Mouse (Mus musculus) cerebellum, adult 11 months (tissue): Measurements from ENCODE around the gene Sorbs2.

Experiments used
- DNase-seq: peaks from one replicate; pipeline ENCODE4 v3.0.0; 2022

Sorbs2 gene

DNA sequence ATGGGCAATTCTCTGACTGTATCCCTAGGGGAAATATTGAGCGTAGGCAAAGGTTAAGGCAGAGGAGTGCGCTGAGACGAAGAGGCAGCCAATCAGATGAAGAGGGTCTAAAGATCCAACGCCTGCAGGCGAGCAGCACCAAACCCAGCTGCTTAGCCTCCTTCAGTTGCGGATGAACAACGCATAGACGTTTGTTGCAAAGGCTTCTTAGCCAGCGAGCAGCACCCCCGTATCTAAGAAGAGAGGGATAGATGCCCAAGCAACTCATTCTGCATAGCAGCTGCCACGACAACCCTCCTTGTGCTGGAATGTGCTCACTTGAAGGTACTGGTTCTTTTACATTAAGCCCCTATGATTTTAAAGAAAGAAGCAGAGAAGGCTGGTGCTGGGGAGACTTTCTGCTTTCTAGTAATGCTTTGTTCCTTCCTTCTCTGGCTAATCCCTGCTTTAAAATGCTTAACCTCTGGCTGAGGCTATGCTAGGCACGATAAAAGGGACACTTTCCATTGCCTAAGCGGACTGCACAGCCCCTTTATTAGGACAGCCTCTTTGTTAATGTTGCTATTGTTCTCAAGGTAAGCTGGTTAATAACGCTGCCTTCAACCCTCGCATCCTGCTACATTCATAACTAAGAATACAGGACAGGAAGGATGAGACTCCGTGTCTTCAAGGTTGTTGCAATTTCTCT is at the start of gene Sorbs2:
TSS of gene Sorbs2 (plus strand) at position 155 of the 688 bp plus-strand sequence.
- DNase-seq, result no peak

DNA sequence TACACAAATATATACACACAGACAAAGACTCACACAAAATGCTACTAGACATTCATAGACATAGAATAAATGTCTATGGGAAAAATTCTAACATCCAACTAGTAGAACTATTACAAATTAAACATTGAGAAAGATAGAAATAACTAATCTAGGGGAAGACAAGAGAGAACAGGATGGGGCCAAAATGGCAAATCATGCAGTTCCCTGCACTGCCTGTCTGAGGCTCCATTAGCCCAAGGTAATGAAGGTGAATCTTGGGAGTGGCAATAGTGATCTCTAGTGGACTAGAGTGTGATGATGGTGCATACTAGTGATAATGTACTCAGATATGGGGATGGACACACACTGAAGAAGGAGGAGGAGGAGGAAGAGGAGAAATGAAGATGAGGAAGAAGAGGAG is 49.7 kb upstream of the Sorbs2 start:
- no peak for DNase-seq

DNA sequence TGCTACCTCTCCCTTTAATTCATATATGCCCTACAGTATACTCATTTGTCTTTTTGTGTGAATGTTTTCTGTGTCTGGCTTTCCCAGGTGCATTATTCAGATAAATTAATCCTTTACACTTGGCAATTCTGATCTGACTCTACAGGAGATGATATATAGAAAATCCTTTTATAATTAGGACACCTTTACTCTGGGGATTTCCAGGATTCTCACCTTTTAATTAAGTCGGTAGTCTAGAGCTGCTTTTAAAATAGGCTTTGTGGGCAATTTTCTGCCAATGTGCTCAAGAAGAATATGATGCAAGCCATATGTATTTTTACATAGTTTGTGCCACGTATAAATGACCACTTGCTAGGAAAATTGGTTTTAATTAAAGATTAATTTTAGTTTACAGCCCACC is 38.6 kb upstream of the Sorbs2 start:
- no peak for DNase-seq

DNA sequence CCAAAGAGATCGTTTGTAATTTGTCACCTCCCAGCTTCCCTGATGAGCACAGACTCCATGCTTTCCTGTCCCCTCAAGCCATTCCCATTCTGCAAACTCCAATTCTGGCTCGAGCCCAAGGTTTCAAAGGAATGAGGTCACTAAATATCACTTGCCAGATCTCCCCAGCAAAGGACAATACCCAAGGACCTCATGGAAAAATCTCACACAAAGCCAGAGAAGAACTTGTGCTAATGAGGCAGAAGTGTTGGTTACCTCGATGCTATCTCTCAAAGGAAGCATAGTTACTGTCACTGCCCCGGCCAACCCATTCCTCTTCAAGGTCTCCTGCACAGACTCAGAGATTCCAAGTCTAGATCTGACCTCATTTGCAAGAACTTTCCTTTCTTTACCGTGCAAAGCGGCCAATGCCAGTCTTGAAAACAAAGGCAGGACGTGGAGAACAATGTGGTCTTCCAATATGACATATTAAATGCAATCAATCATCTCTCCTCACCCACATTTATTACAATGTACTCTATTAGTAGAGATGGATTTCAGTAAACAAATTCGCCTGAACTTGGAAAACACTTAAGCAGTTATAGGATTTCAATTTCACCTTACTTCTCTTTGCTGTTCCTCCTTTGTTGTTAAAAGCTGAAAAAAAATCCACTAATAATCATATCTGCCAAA is 37.9 kb upstream of the Sorbs2 start:
- DNase-seq, result no peak

DNA sequence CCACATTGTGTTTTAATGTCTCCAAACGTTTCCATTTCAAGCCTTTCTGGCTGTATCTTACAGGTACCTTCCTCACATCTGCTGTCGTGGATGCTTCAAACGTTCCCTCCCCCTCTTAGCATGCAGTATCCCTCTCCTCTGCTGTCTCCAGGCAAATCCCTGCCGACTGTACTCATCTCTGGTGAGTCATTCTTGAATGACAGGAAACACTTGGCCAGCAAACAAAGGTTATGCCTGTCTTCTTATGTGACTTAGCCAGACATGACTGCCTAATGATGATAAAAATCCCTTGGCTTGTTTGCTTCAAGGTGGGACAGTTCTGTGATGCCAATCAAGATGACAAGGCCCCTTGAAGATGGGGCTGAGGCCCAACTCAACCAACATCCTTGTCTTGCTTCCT is 26.7 kb upstream of the Sorbs2 start:
- DNase-seq, result no peak

DNA sequence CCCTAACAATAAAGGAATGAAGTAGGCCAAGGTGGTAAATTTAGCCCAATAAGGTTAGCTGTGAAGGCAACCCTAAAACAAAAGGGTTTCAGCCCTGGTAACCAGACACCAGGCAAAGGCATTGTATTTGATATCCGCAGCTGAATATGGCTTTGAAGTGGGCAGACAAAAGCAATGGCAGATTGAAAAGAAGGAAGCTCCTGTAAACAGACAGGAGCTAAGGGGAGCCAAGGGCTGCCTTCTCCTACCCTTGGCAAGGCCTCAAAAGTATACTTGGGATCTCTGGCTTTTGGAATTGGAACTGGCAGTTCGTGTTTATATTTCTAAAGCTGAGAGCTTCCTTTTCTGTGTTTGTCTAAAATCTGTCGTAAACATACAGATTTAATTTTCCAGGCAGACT is 21.3 kb upstream of the Sorbs2 start:
- no peak for DNase-seq

DNA sequence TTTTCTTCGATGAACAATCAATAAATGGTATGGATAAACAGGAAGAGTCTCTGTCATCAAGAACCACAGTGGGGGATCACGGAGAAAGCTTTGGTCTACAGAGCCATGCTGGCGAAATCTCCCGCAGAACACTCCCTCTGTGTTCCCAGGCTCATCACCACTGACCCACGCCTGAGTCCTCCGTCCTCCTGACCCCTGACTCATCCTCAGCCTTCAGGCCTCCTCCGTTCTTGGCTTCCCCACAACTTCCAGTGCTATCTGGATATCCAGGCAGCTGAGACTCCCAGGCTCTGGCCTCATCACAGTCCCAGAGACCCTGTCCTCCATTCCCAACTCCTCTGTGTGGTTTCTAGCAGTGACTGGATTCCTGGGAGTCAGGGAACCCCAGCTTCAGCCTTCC is 3.6 kb upstream of the Sorbs2 start:
- DNase-seq, result no peak

DNA sequence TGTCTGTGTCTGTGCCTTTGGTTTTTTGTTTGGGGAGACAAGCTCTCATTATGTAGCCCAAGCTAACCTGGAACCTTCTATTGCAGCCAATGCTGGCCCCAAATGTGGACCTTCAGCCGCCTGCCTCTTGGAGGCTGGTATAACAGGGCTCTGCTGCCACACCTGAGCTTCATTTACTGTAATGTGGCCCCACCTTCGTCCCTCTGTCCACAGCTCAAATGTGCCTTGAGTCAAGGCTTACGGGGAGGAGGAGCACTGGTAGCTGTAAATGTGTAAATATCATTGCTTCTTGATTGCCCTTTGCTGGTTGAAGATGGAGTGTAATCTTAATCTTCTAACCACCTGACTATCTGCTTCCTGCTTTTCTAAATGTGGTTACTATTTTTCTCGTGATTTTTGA is 1.2 kb upstream of the Sorbs2 start:
- no peak for DNase-seq

DNA sequence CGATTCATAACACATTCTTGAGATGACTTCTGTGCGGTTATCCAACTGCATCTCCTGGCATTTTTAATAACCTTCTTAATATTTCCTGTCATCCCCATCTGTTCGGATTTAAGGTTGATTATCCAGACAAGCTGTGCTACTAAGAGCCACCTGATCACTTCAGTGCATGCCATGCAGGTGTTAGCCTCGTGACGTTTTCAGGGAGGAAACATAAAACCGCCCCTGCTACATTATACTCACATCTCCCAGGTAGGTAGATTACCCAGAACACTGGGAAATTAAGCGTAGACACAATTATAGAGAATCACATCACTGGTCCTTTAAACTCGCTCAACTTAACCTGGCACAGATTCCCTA is 333 bp upstream of the Sorbs2 start:
- DNase-seq, result no peak

DNA sequence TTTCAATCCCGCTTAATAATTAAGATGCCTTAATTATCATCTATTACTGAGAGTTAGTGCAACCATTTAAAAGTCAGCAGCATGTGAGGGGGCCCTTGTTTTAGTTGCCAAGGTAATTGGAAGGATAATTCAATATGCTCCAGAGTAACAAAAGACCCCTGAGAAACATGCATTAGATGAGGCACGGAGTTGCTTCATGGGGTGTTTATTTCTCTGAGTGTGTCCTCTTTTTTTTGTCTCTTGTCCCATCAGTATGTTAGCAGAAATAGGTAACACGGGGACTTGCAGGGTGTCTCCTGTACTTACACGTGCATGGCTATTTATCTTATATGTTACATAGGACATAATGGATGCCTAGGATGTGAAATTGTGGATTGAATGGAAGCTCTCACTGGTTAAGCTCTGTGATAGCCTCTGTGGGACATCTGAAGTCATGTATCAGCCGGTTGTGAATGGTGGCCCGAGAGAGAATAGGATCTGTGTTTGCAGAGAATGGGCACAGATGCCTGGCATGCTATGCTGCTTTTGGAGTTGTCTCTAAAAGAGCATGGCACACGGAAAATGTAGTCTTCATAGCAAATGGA is 1.0 kb downstream of the Sorbs2 start:
- DNase-seq, result no peak

DNA sequence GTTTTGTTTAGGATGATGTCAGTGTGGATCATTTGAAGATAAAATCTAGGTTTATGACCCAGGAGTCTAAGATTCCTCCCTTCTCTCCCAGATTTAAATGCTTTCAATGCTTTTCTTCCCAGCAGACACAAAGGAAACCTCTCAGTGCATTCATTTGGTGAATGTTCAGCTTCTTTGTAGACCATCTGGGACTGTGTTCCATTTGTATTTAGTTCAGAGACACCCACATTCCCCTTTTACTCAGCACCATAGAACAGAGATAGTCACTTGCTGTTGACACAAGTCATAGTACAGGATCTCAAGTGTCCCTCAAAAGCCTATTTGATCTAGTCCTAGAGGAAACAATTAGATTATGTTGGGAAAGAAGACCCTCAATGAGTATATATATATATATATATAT is 4.8 kb downstream of the Sorbs2 start:
- DNase-seq, result no peak

DNA sequence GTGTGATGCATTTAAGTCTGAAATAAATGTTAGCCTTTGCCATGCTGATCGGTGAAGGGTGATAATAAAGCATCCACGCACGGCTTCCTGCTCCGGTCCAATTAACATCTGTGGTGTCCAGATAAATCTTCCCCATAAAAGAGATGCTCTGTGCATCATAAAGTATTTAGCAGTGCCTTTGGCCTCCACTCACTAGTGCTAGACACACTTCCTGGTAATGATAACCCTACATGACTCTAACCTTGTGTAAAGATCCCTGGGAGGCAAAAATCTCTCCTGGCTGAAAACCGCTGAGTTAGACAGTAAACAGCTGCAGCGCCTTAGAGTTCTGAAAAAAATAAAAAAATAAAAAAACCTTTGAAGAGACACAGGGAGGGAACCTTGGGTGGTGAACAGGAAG is 14.0 kb downstream of the Sorbs2 start:
- DNase-seq, result no peak

DNA sequence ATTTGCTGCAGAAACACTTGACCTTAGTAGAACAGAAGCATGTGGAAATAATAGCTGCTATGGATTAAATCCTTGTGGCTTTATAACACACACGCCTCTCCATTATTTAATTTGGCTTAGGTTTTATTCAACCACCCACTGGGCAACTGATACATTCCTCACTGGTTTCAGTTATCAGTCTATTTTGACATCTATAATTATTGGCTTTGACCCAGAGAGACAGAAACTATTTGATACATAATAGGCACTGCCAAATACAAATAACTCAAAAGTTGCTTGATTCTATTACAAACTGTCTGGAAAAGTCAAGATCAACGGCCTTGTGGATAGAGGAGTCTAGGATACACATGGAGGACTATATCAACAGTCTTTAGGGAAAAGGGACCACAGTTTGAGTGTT is 20.1 kb downstream of the Sorbs2 start:
- DNase-seq, result no peak

DNA sequence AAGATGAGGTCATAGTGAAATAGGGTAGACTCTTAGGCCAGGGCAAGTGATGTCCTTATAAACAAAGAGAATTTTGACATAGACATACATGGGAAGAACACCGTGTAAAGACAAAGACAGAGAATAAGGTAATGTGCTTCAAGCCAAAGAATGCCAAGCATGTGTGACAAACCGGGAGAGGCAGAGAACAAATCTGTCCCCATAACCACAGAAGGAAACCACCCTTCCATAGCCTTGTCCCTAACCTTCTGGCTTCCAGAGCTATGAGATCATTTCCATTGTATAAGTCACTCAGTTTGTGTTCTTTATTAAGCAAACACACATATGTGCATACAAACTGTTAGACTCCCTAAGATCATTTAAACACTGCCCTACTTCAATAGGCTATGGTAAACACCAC is 21.3 kb downstream of the Sorbs2 start:
- DNase-seq, result no peak

DNA sequence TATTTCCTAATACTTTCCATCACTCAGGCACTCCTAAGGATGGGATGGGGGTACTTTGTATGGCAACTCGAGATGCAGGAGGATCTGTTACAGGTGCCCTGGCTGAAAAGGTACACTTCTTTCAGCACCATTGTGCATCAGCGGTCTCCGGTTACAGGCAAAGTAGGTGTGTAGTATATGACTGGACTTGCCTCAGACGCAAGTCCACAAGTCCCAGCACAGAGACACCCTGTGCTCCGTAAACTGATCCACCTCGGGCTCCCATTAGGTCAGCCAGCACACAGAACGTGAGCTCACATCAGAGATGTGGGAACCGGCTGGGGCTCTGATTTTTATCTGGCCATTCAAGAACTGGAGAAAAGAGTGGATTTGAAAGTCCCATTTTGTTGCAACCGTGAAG is 29.0 kb downstream of the Sorbs2 start:
- DNase-seq, result no peak

DNA sequence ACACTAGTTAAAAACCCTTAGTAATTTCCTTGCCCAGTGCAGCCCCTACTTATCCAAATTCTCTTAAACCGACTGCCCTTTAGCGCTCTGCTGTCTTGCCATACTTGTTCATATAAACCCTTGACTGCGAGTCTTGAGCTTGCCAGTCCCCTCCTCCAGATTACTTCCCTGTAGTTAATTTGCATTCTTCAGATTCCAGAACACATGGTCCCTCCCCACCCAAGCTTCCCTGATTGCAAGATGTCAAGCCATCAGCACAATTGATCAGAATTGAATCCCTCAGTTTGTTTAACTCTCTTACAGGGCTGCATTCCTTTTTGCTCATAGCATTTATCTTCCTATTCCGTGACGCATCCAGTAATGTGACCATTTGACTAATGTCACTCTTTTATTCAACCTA is 32.9 kb downstream of the Sorbs2 start:
- no peak for DNase-seq

DNA sequence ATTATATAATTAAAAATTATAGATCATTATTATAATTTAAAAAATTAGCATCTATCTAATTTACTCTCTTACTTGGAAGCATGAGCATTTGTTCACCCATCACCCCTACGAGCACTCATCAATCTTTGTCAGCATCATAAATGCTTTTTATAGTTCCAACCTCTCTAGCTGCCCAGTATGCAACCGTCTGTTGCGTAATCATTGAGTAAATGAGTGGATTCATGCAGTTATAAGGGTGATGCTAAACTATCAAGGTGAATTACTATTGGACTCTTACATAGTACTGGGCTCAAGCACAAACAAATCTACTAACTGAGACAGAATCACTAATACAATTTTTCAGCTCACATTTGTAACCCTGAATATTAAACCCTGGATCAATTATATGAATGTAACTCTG is 44.6 kb downstream of the Sorbs2 start:
- DNase-seq, result no peak

DNA sequence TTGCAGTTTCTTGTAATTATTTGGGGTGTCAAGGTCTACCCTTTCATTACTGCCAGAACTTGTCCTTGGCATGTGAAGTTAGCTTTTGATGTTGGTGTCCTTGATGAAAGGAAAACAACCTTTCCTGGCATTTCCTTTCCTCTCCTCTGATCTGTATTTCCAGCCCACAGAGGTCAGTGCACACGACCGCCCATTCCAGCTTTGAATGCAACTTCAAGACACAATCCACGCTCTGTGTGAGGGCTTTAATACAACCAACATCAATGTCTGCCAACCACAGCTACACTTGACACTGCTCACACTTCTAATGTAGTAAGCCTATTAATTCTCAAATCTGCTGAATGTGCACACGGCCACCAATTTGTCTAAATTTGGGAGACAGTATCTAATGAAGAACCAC is 47.0 kb downstream of the Sorbs2 start:
- no peak for DNase-seq

DNA sequence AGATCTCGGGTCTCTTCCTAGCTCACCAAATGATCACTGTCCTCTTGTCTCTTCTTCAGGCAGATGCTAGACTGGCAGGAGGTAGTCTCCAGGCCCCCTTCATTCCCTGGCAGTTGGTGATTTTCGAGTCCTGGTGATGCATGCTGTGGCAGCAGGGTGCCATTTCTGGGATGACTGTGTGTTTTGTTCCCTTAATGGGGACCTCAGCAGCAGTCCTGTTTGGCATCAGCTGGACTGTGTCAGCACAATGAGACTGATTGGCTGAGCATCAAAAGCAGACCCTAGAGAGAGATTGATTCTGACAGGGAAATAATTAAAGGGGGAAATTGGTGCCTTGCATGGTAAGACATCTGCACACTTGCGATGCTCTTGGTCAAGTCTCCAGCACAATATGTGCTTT is 50.3 kb downstream of the Sorbs2 start:
- DNase-seq, result no peak

DNA sequence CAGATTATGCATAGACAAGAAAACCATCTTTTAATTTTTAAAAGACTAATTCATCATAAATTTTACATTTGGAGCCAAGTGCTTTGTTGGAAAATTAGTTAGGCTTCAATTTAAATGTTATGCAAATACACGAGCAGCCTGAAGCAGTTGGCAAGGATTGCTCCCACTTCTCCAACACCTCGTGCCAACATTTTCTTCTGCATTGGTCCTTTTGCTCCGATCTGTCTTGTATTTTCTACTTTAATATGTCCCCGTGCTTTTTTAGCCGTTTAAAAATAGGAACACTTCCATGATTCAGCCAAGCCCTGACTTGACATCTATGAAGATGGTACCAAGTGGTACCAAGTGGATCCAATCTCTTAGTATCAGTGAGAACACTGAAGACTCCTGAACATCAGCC is 50.8 kb downstream of the Sorbs2 start:
- no peak for DNase-seq

DNA sequence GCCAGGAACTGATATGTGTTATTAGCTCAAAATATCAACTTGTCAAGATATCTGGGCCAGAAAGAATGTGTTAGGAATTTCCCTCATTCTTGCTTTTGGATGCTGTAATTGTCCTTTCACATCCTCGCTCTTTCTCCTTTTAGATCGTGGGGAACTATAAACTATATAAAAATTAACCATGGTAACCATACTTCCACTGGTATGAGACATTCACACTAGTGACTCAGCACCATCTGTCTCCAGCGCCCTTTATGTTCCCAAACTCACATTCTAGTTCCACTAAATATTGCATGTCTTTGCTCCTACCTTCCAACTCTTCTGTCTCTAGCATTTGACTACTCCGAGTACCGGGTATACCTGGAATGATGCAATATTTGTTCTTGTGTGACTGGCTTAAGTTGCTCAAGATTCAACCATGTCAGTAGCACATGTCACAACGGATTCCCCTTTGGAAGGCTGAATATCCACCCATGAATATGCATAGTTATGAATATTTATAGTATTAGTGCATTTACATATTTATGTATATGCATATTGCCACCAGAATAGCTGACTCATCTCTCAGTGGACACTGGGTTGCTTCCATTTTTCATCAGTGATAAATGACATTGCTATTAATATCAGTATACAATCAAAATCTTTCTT is 51.7 kb downstream of the Sorbs2 start:
- DNase-seq, result no peak

DNA sequence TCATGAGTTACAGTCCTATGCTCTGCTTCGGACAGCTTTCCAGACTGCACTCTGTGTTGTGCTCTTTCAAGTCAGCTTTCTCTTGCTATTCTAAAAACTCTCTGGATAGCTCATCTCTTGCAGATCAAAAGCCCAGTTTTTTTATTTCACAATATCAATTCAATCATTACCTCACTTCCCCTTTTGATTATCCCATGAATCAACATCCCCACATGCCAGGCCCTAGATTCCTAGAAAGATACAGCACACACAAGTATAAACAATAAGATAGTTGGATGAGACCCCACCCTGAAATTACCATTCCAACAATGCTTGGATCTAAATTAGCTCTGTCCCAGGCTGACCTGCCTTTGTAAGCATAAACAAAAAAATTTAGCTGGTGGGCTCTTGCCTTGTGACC is 57.6 kb downstream of the Sorbs2 start:
- no peak for DNase-seq

DNA sequence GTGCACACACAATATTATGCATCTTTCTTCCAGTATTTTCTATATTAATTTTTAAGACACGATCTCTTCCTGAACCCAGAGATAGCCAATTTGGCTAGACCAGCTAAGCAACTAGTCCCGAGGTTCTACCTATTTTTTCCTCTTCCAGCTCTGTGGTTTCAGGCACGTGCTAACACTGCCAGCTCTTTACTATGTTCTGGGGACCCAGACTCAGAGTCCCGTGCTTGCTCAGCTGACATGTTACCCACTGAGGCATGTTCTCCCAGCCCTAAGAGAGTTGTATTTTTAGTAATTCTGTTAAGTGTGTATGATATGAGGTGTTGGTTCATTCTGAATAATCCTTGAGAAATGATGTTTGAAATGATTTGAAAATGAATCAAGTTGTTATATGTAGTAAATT is 62.5 kb downstream of the Sorbs2 start:
- DNase-seq, result no peak
